Mouse (Mus musculus) hindbrain, postnatal 0 days (tissue): ENCODE data around the gene Smyd2. TPM values are rescaled to one million over a fixed set of nuclear protein-coding genes. Genes with fewer than 3 reads are reported as not detected.

ENCODE experiments used
- ATAC-seq: fragments of 200-750 bp; cut with Nextera tagmentation; 2 replicates; pipeline ENCODE4 v1.8.0; 2017; ENCODE audit warnings: mild to moderate bottlenecking, moderate TSS enrichment, moderate library complexity
- DNase-seq: peaks from one replicate; pipeline ENCODE4 v3.0.0-alpha.2; 2015; ENCODE audit warnings: low spot score
- H3K27ac ChIP-seq: fragments of 300-500 bp; sonication (generic); 2 replicates; pipeline ENCODE4 v1.5.1; 2014; ENCODE audit warnings: mild to moderate bottlenecking
- H3K27me3 ChIP-seq: fragments of 300-500 bp; sonication (generic); 2 replicates; pipeline ENCODE4 v1.6.1; 2014; ENCODE audit warnings: low read length, mixed read lengths; ENCODE audit not compliant: insufficient read depth
- H3K36me3 ChIP-seq: fragments of 300-500 bp; sonication (generic); 2 replicates; pipeline ENCODE4 v1.6.1; 2014; ENCODE audit warnings: low read length, mixed read lengths; ENCODE audit not compliant: insufficient read depth
- H3K4me1 ChIP-seq: fragments of 300-500 bp; sonication (generic); 2 replicates; pipeline ENCODE4 v1.6.1; 2014; ENCODE audit warnings: antibody characterized with exemption, low read length, mixed read lengths; ENCODE audit not compliant: insufficient read depth
- H3K4me2 ChIP-seq: fragments of 300-500 bp; sonication (generic); 2 replicates; pipeline ENCODE4 v1.6.1; 2014; ENCODE audit warnings: low read depth, mild to moderate bottlenecking, low read length, moderate library complexity, mixed read lengths
- H3K4me3 ChIP-seq: fragments of 300-500 bp; sonication (generic); 2 replicates; pipeline ENCODE4 v1.5.1; 2014; ENCODE audit warnings: low read length
- H3K9ac ChIP-seq: fragments of 300-500 bp; sonication (generic); replicated peaks from 2 replicates; pipeline ENCODE4 v1.6.1; 2014; ENCODE audit warnings: mild to moderate bottlenecking, low read length, moderate library complexity, mixed read lengths
- H3K9me3 ChIP-seq: fragments of 300-500 bp; sonication (generic); 2 replicates; pipeline ENCODE4 v1.6.1; 2016; ENCODE audit warnings: low read length, mixed read lengths
- CTCF ChIP-seq: IDR thresholded peaks from 2 replicates; pipeline ENCODE4 v1.5.1; 2016; ENCODE audit warnings: antibody characterized with exemption, control low read depth, low read depth
- WGBS: fragments of 180-500 bp; shearing (Covaris S2); extraction: QIAGEN DNeasy Blood & Tissue Kit; methylation state at CpG from one replicate; pipeline ENCODE4 v1.1.7; 2014; 5-methylcytosine and 5-hydroxymethylcytosine counted together
- polyA plus RNA-seq: library from polyadenylated mRNA; unstranded; fragments of >200 nt; fragmentation: Nextera tagmentation; extraction: Ambion mirVana; gene quantifications from 2 replicates; pipeline ENCODE4 v1.2.1, GENCODE M21; 2015
- total RNA-seq: library from RNA; depleted of rRNA; stranded (reverse); fragments of >200 nt; gene quantifications from 2 replicates; pipeline ENCODE4 v1.2.3, GENCODE M21; 2014

Smyd2 gene
- total and polyA plus RNA-seq, 2 experiments from 2014 or later, result 61.9 to 81.8 TPM

DNA sequence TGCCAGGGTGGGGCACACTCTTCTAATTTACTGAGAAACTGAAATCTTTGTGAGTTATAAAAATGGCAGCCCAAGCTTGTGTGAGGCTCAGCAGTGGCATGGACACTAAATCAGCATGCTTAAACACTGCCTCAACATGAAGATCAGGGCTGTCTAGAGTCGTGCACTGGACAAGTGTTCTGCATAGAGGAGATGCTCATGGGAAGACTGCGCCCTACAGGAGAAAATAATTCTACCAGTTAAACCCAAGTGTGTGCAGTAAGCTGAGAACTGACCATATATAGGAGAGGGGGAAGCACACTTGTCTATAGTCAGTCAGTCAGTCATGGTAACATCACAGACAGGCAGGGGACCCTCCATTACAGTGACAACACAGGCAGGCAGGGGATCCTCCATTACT, 43.0 kb downstream of the Smyd2 start:
- Histone ChIP-seq H3K9me3 (no peaks in the 10 kb centered on the region), H3K4me3 (no peak overlapping the region), H3K36me3 (no peaks in the 10 kb centered on the region), H3K27me3 (no peaks in the 10 kb centered on the region), H3K4me1 (peaks cover 6% of the 10 kb centered on the region; the same call in 1 of the 2 replicates), H3K9ac (no peak overlapping the region), H3K27ac (no peak overlapping the region), H3K4me2 (no peak overlapping the region)
- ATAC-seq, result peak; percentile 55; the same call in 1 of the 2 replicates
- 61% methylated on average over 2 of the region's 2 CpGs for WGBS
- peak; percentile 49 for DNase-seq
- peak; percentile 57 for TF ChIP-seq CTCF

DNA sequence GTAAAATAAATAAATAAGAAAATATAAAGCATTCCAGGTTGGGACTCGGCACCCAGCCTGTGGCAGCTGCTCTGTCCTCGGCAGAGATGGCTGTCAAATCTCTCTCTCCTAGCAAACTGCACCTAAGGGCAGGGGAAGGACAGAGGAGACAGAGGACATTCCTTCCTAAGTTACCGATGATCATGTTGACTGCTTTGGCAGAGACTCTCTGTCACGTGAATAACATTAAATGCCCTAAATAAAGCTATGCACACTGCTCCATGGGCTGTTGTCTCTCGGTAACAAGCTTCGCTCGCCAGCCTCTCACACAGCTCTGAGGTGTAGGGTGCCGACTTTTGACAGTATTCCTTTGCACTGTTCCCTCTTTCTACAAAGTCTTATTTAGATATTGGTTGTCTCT, 46.0 kb downstream of the Smyd2 start:
- no peak overlapping the region for H3K4me2 ChIP-seq
- no peaks in the 10 kb centered on the region for H3K9me3 ChIP-seq
- H3K36me3 ChIP-seq, result no peaks in the 10 kb centered on the region
- peaks cover 6% of the 10 kb centered on the region; the same call in 1 of the 2 replicates for H3K4me1 ChIP-seq
- H3K27ac ChIP-seq, result no peak overlapping the region
- no peak overlapping the region for H3K4me3 ChIP-seq
- DNase-seq (no peak), ATAC-seq (no peak)
- H3K27me3 ChIP-seq, result no peaks in the 10 kb centered on the region
- WGBS, result 79% methylated on average over 8 of the region's 8 CpGs
- H3K9ac ChIP-seq, result no peak overlapping the region
- TF ChIP-seq CTCF, result no peak

DNA sequence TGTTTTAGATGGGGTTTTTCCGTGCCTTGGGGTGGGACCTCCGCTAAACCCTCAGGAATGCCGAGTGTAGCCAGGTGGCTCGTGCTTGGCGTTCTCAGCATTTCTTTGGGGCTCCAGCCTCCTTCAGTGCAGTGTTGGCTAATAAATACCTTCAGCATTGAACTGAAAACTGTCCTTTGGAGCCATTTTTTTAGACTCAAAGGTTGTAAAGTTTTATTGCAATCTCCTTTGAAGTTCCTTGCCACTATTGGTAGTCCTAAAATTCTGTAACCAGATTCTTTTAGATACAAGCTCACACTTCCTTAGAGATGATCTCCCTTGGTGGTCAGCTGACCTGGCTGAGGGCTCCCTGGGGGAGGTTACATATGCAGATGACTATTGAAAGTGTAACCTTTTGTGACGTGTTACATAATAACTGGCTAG, 46.7 kb downstream of the Smyd2 start:
- no peak for DNase-seq
- H3K27ac ChIP-seq, result no peak overlapping the region
- no peak overlapping the region for H3K9ac ChIP-seq
- H3K36me3 ChIP-seq, result no peaks in the 10 kb centered on the region
- no peak overlapping the region for H3K4me3 ChIP-seq
- 38% methylated on average over 6 of the region's 6 CpGs for WGBS
- H3K9me3 ChIP-seq, result no peaks in the 10 kb centered on the region
- TF ChIP-seq CTCF, result no peak
- H3K4me1 ChIP-seq, result peaks cover 6% of the 10 kb centered on the region; the same call in 1 of the 2 replicates
- ATAC-seq, result no peak
- H3K4me2 ChIP-seq, result no peak overlapping the region
- H3K27me3 ChIP-seq, result no peaks in the 10 kb centered on the region

DNA sequence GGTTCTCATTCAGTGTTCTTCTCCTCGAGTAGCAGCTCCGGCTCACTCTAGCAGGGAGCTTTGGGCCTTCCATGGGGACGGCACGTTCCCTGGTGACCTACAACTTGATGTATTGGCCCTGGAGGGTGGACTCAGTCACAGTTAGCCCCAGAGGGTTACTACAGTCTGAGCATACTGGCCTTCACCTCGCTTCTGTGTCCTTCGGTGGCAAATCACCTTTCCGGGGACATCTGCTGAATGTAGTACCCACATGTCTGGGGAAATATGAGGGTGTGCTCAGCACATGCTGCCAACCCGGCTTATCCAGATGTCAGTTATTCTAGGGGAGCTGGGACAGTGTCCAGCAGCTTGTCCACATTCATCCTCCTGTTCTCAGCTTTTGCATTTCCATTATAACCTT, 48.6 kb downstream of the Smyd2 start:
- Histone ChIP-seq H3K9me3 (no peaks in the 10 kb centered on the region), H3K27ac (no peak overlapping the region), H3K4me1 (no peaks in the 10 kb centered on the region), H3K4me3 (no peak overlapping the region), H3K36me3 (no peaks in the 10 kb centered on the region), H3K9ac (no peak overlapping the region), H3K4me2 (no peak overlapping the region), H3K27me3 (no peaks in the 10 kb centered on the region)
- WGBS, result 71% methylated on average over 8 of the region's 8 CpGs
- no peak for TF ChIP-seq CTCF
- DNase-seq, result no peak
- no peak for ATAC-seq

DNA sequence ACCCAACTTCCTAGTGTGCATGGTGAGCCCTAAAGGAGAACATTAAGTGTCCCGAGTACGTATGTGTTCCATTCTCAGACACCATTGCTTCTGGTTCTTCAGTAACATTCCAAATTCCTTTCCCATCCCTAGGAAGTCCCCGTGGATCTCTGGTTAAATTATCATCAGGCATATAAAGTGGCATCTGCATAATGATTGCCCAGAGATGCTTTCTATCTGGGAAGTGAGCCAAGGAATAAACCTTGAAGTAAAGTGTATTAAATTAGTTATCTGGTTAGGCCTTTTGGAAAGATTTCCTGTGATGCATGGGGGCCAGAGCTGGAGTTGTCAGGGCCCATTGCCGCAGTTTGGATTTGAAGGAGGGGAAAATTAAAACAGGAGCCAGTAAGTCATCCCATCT, 50.1 kb downstream of the Smyd2 start:
- no peak for TF ChIP-seq CTCF
- no peak overlapping the region for H3K9ac ChIP-seq
- DNase-seq, result no peak

DNA sequence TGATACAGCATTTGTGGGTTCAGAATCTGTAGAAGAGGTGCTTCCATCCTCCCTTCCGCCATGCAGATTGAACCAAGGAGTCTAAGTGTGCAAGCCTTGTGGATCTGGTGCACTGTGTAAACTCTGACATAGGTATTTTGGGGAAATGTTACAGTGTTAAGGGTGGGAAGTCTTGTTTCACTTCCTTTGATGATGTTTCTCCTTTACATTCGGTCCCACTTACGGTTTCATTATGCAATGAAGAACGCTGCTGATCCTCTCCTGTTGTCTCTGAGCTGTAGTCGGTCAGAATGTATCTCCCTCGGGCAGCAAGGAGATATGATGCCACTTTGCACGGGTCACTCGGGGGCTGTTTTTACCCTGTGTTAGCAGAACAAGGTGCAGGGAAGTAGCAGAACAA, 50.5 kb downstream of the Smyd2 start:
- H3K4me3 ChIP-seq, result no peak overlapping the region
- H3K4me2 ChIP-seq, result no peak overlapping the region
- 82% methylated on average over 8 of the region's 8 CpGs for WGBS
- H3K27me3 ChIP-seq, result no peaks in the 10 kb centered on the region
- ATAC-seq (no peak), DNase-seq (no peak)
- H3K4me1 ChIP-seq, result no peaks in the 10 kb centered on the region
- no peaks in the 10 kb centered on the region for H3K36me3 ChIP-seq
- TF ChIP-seq CTCF, result no peak
- H3K27ac ChIP-seq, result no peak overlapping the region
- no peak overlapping the region for H3K9ac ChIP-seq
- H3K9me3 ChIP-seq, result no peaks in the 10 kb centered on the region

More for the DNA sequence above, 50.1 kb downstream of the Smyd2 start:
- no peak for ATAC-seq
- H3K9me3 ChIP-seq, result no peaks in the 10 kb centered on the region
- no peak overlapping the region for H3K27ac ChIP-seq
- H3K4me1 ChIP-seq, result no peaks in the 10 kb centered on the region
- H3K27me3 ChIP-seq, result no peaks in the 10 kb centered on the region
- 54% methylated on average over 4 of the region's 4 CpGs for WGBS
- no peak overlapping the region for H3K4me2 ChIP-seq
- no peak overlapping the region for H3K4me3 ChIP-seq
- H3K36me3 ChIP-seq, result no peaks in the 10 kb centered on the region

DNA sequence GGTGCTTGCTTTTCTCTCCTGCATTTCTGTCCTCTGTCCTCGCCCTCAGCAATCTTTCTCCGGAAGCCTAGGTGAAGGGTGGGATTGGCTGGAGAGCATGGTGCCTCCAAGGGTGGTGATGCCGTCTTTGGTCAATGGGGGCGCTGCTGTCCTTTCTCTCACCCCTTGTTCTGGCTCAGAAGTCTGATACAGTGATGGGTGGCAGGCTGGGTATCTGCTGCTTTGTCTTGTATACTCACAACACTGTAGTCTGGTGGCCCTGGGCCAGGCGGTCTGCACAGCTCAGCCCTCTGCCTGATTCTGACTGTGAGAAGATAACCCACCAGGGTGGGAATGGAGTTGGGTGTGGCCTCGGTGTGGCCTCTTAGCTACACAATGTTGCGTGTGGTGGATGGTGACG, 51.6 kb downstream of the Smyd2 start:
- WGBS, result 83% methylated on average over 8 of the region's 8 CpGs
- peak; percentile 50 for TF ChIP-seq CTCF

More for the DNA sequence above, 51.6 kb downstream of the Smyd2 start:
- Histone ChIP-seq H3K27ac (no peak overlapping the region), H3K36me3 (no peaks in the 10 kb centered on the region), H3K4me2 (no peak overlapping the region), H3K9me3 (no peaks in the 10 kb centered on the region), H3K4me3 (no peak overlapping the region), H3K4me1 (no peaks in the 10 kb centered on the region), H3K9ac (no peak overlapping the region), H3K27me3 (no peaks in the 10 kb centered on the region)
- DNase-seq (no peak), ATAC-seq (no peak)
